Mouse (Mus musculus): Measurements from ENCODE around the gene Zfp287. TPM values are rescaled to one million over a fixed set of nuclear protein-coding genes. Genes with fewer than 3 reads are reported as not detected.

Zfp287 gene
- total RNA-seq, 2 experiments from 2014 or later = 0.42 to 0.83 TPM

Other genes with a start within 250 kb of the Zfp287 start
- 12.6 and 55.9 TPM in 2 replicates for gene Cenpv, start 192.6 kb downstream of the Zfp287 start, total RNA-seq (2015; ENCODE audit: low replicate concordance)
- 18.4 and 28.8 TPM in 2 replicates for gene Cenpv, start 192.6 kb downstream of the Zfp287 start, total RNA-seq (2017; ENCODE audit: low replicate concordance)
- gene Ubb, start 180.7 kb downstream of the Zfp287 start, total RNA-seq (2015; ENCODE audit: low replicate concordance) = 699 and 746 TPM in 2 replicates
- 465 and 536 TPM in 2 replicates for gene Ubb, start 180.7 kb downstream of the Zfp287 start, total RNA-seq (2017; ENCODE audit: low replicate concordance)
- gene Trpv2, start 157.4 kb downstream of the Zfp287 start, total RNA-seq (2015; ENCODE audit: low replicate concordance) = 7.6 and 18.9 TPM in 2 replicates
- gene Trpv2, start 157.4 kb downstream of the Zfp287 start, total RNA-seq (2017; ENCODE audit: low replicate concordance) = 7.0 and 7.8 TPM in 2 replicates
- 2.9 TPM in 1 of 2 replicates, not detected in the other for gene Lrrc75a, start 83.4 kb downstream of the Zfp287 start, total RNA-seq (2015; ENCODE audit: low replicate concordance)
- gene Lrrc75a, start 83.4 kb downstream of the Zfp287 start, total RNA-seq (2017; ENCODE audit: low replicate concordance) = 0.53 TPM in 1 of 2 replicates, not detected in the other
- gene Mmgt2, start 83.2 kb downstream of the Zfp287 start, total RNA-seq (2015; ENCODE audit: low replicate concordance) = 1.8 and 3.8 TPM in 2 replicates
- gene Mmgt2, start 83.2 kb downstream of the Zfp287 start, total RNA-seq (2017; ENCODE audit: low replicate concordance) = 3.0 and 4.5 TPM in 2 replicates
- not detected in 2 replicates for gene Gm10428, start 21.2 kb upstream of the Zfp287 start, total RNA-seq (2015; ENCODE audit: low replicate concordance)
- gene Gm10428, start 21.2 kb upstream of the Zfp287 start, total RNA-seq (2017; ENCODE audit: low replicate concordance) = not detected in 2 replicates
- not detected in 2 replicates for gene Zfp286, start 57.6 kb upstream of the Zfp287 start, total RNA-seq (2015; ENCODE audit: low replicate concordance)
- not detected in 2 replicates for gene Zfp286, start 57.6 kb upstream of the Zfp287 start, total RNA-seq (2017; ENCODE audit: low replicate concordance)
- 3.4 and 7.2 TPM in 2 replicates for gene Trim16, start 88.3 kb upstream of the Zfp287 start, total RNA-seq (2015; ENCODE audit: low replicate concordance)
- 3.2 and 5.1 TPM in 2 replicates for gene Trim16, start 88.3 kb upstream of the Zfp287 start, total RNA-seq (2017; ENCODE audit: low replicate concordance)
- gene Fbxw10, start 115.2 kb upstream of the Zfp287 start, total RNA-seq (2015; ENCODE audit: low replicate concordance) = 0.72 TPM in 1 of 2 replicates, not detected in the other
- 0.13 TPM in 1 of 2 replicates, not detected in the other for gene Fbxw10, start 115.2 kb upstream of the Zfp287 start, total RNA-seq (2017; ENCODE audit: low replicate concordance)
- gene Tvp23b, start 147.6 kb upstream of the Zfp287 start, total RNA-seq (2015; ENCODE audit: low replicate concordance) = 3.2 and 8.0 TPM in 2 replicates
- gene Tvp23b, start 147.6 kb upstream of the Zfp287 start, total RNA-seq (2017; ENCODE audit: low replicate concordance) = 2.2 and 5.9 TPM in 2 replicates
- not detected in 2 replicates for gene Cdrt4, start 219.3 kb upstream of the Zfp287 start, total RNA-seq (2015; ENCODE audit: low replicate concordance)
- gene Cdrt4, start 219.3 kb upstream of the Zfp287 start, total RNA-seq (2017; ENCODE audit: low replicate concordance) = not detected in 2 replicates